Mouse (Mus musculus): ENCODE results near the gene Pias3. TPM values are rescaled to one million over a fixed set of nuclear protein-coding genes. Genes with fewer than 3 reads are reported as not detected.

Gene Pias3
- total RNA-seq (2012; rRNA removed) (10.2 and 13.1 TPM in 2 replicates), total RNA-seq (2014; rRNA removed) (5.9 and 6.3 TPM in 2 replicates), polyA plus RNA-seq (2012; ENCODE audit: insufficient read length, low read depth) (20.2 and 21.4 TPM in 2 replicates)

- dilution Hi-C loops (cut with MboI; ENCODE audit: extremely low pct_ligation_motif_present, extremely low pct_unique_long_range_greater_than_20kb, low sequenced_read_pairs), result no loop called here
- no peak for TF ChIP-seq RAD21 (IDR thresholded peaks at IDR 0.05; ENCODE audit: low read depth, low read length)
- peak; percentile 38; the same call in 1 of the 2 replicates for TF ChIP-seq MXI1 (IDR thresholded peaks at IDR 0.05; ENCODE audit: low read depth, low read length)
- TF ChIP-seq NELFE (IDR thresholded peaks at IDR 0.05; ENCODE audit: low read depth, low read length), result 0 out of 2 replicates have a peak, but pooled peaks have one; percentile 18
- TF ChIP-seq TBP (conservative IDR thresholded peaks at IDR 0.05; ENCODE audit: low read depth, low read length), result 0 out of 2 replicates have a peak, but pooled peaks have one; percentile 49
- TF ChIP-seq ELF1 (IDR thresholded peaks at IDR 0.05; ENCODE audit: low read depth, low read length), result no peak
- TF ChIP-seq PAX5 (IDR thresholded peaks at IDR 0.05; ENCODE audit: low read length), result no peak
- no peak for TF ChIP-seq ZC3H11A (IDR thresholded peaks at IDR 0.05; ENCODE audit: low read depth, low read length)
- 0 out of 2 replicates have a peak, but pooled peaks have one; percentile 28 for TF ChIP-seq ZMIZ1 (IDR thresholded peaks at IDR 0.05; ENCODE audit: low read depth, low read length)
- no peak for TF ChIP-seq MAZ (IDR thresholded peaks at IDR 0.05; ENCODE audit: low read depth, low read length)
- TF ChIP-seq POLR2A (IDR thresholded peaks at IDR 0.05; ENCODE audit: low read depth, low read length), result peak; percentile 51
- no peak for TF ChIP-seq JUN (IDR thresholded peaks at IDR 0.05; ENCODE audit: insufficient read depth, low read depth, low read length)
- no peak for TF ChIP-seq CHD1 (IDR thresholded peaks at IDR 0.05; ENCODE audit: low read depth, low read length)
- no peak for TF ChIP-seq SMC3 (IDR thresholded peaks at IDR 0.05; ENCODE audit: low read depth, low read length)
- peak; percentile 49 for TF ChIP-seq TCF12 (IDR thresholded peaks at IDR 0.05; ENCODE audit: low read depth, low read length)
- peak; percentile 80 for TF ChIP-seq UBTF (IDR thresholded peaks at IDR 0.05; ENCODE audit: low read depth, low read length)
- TF ChIP-seq GABPA (IDR thresholded peaks at IDR 0.05; ENCODE audit: insufficient replicate concordance, low read depth, low read length), result no peak
- Histone ChIP-seq H3K4me2 (ENCODE audit: insufficient read depth, low read depth, poor library complexity, severe bottlenecking) (peak within 1 kb of the TSS; percentile 88), H3K27me3 (replicated peaks) (no peaks in the 10 kb centered on the region), H3K27ac (ENCODE audit: insufficient read depth, low read depth) (peak within 1 kb of the TSS; percentile 73), H3K4me3 (replicated peaks in 1 of 3; ENCODE audit: low read depth in 2 of 3, low read length in 2 of 3, poor library complexity in 1 of 3) (peak within 1 kb of the TSS; percentile 65 to 97 (median 91)), H3K9me3 (replicated peaks; ENCODE audit: low read length) (no peaks in the 10 kb centered on the region), H3K79me2 (replicated peaks; ENCODE audit: control insufficient read depth, extremely low read depth, insufficient read depth, poor library complexity, severe bottlenecking) (peaks cover 4% of the 10 kb centered on the region), H3K9ac (ENCODE audit: insufficient read depth, low read depth) (peak within 1 kb of the TSS; percentile 79), H3K4me1 (ENCODE audit: control insufficient read depth in 1 of 2, insufficient read depth in 2 of 2) (peaks cover 5 to 40% of the 10 kb centered on the region in 2 experiments; a peak in 3 of 4 replicates), H3K36me3 (replicated peaks in 1 of 2; ENCODE audit: control insufficient read depth in 1 of 2, insufficient read depth in 1 of 2, low read length in 1 of 2) (peaks cover 10 to 25% of the 10 kb centered on the region in 2 experiments)
- in situ Hi-C loops (cut with MboI; ENCODE audit: low pct_ligation_motif_present, low pct_unique_long_range_greater_than_20kb, low sequenced_read_pairs), result no loop called here
- peak; percentile 84 for DNase-seq (ENCODE audit: extremely low read depth)
These were observed at the start of gene Pias3 for GRCm38 (mm10) chr3:96696198-96696765. Pias3 (plus strand) TSS chr3:96696384.

GRCm38 (mm10) chr3:96647365-96647764 is 48.8 kb upstream of the Pias3 start:
- dilution Hi-C loops (cut with MboI; ENCODE audit: extremely low pct_ligation_motif_present, extremely low pct_unique_long_range_greater_than_20kb, low sequenced_read_pairs), result no loop called here
- no peaks in the 10 kb centered on the region for H3K9me3 ChIP-seq (replicated peaks; ENCODE audit: low read length)
- no peak overlapping the region for H3K4me2 ChIP-seq (ENCODE audit: insufficient read depth, low read depth, poor library complexity, severe bottlenecking)
- no peak overlapping the region for H3K4me3 ChIP-seq (replicated peaks in 1 of 3; ENCODE audit: low read depth in 2 of 3, low read length in 2 of 3, poor library complexity in 1 of 3)
- TF ChIP-seq ZC3H11A (IDR thresholded peaks at IDR 0.05; ENCODE audit: low read depth, low read length) (no peak), MEF2A (IDR thresholded peaks at IDR 0.05; ENCODE audit: borderline replicate concordance, low read depth, low read length) (no peak), CHD2 (IDR thresholded peaks at IDR 0.05; ENCODE audit: low read length) (no peak), ELF1 (IDR thresholded peaks at IDR 0.05; ENCODE audit: low read depth, low read length) (no peak), GABPA (IDR thresholded peaks at IDR 0.05; ENCODE audit: insufficient replicate concordance, low read depth, low read length) (no peak), EP300 (IDR thresholded peaks at IDR 0.05; ENCODE audit: low read length) (no peak), MYC (IDR thresholded peaks at IDR 0.05; ENCODE audit: low read depth, low read length) (no peak), USF2 (conservative IDR thresholded peaks at IDR 0.05; ENCODE audit: low read depth, low read length) (no peak), CHD1 (IDR thresholded peaks at IDR 0.05; ENCODE audit: low read depth, low read length) (no peak), ETS1 (conservative IDR thresholded peaks at IDR 0.05; ENCODE audit: low read depth, low read length) (no peak), NRF1 (IDR thresholded peaks at IDR 0.05; ENCODE audit: low read depth, low read length) (no peak), CTCF (conservative IDR thresholded peaks at IDR 0.05 in 1 of 2, IDR thresholded peaks at IDR 0.05 in 1 of 2; ENCODE audit: low read depth in 2 of 2, low read length in 2 of 2) (no peak), PAX5 (IDR thresholded peaks at IDR 0.05; ENCODE audit: low read length) (no peak), MAX (IDR thresholded peaks at IDR 0.05; ENCODE audit: low read length) (no peak)
- no peaks in the 10 kb centered on the region for H3K27me3 ChIP-seq (replicated peaks)
- in situ Hi-C loops (cut with MboI; ENCODE audit: low pct_ligation_motif_present, low pct_unique_long_range_greater_than_20kb, low sequenced_read_pairs), result loop anchor here (5.0 kb wide), 1 partner anchor 105 kb away; no protein-coding TSS in a partner anchor
- no peak overlapping the region for H3K27ac ChIP-seq (ENCODE audit: insufficient read depth, low read depth)
- no peaks in the 10 kb centered on the region for H3K79me2 ChIP-seq (replicated peaks; ENCODE audit: control insufficient read depth, extremely low read depth, insufficient read depth, poor library complexity, severe bottlenecking)
- H3K9ac ChIP-seq (ENCODE audit: insufficient read depth, low read depth), result no peak overlapping the region
- no peak for DNase-seq (ENCODE audit: extremely low read depth)
- H3K4me1 ChIP-seq (ENCODE audit: control insufficient read depth in 1 of 2, insufficient read depth in 2 of 2), result peaks cover 15 to 20% of the 10 kb centered on the region in 2 experiments
- peaks cover 30 to 77% of the 10 kb centered on the region in 2 experiments for H3K36me3 ChIP-seq (replicated peaks in 1 of 2; ENCODE audit: control insufficient read depth in 1 of 2, insufficient read depth in 1 of 2, low read length in 1 of 2)
